Mouse (Mus musculus) pancreas, adult 10 weeks (tissue): Measurements from ENCODE around the gene Polr1d. TPM values are rescaled to one million over a fixed set of nuclear protein-coding genes. Genes with fewer than 3 reads are reported as not detected.

ENCODE experiments used
- polyA plus RNA-seq: library from polyadenylated mRNA; stranded (reverse); fragments of 350-450 nt; fragmentation: Illumina TruSeq; extraction: RNeasy Lipid Tissue Mini Kit (QIAGEN cat#74804); gene quantifications from one replicate; pipeline ENCODE4 v1.2.3, GENCODE M21; 2015; ENCODE audit warnings: low read depth, low replicate concordance; ENCODE audit not compliant: insufficient read depth

Gene Polr1d
- 37.7 TPM for polyA plus RNA-seq

GRCm38 (mm10) chr5:147076799-147077165 lies at the start of gene Polr1d:
Polr1d (plus strand) TSS chr5:147077050.

GRCm38 (mm10) chr5:147076026-147076798 lies 638 bp upstream of the Polr1d start, which contains the start of gene Lnx2:
Lnx2 (minus strand) TSS chr5:147076586.

Other genes with a start within 250 kb of the Polr1d start
- 240 TPM for gene Rpl21, start 244.2 kb upstream of the Polr1d start, polyA plus RNA-seq
- gene Rasl11a, start 232.0 kb upstream of the Polr1d start, polyA plus RNA-seq = 4.7 TPM
- gene Gtf3a, start 128.4 kb upstream of the Polr1d start, polyA plus RNA-seq = 18.3 TPM
- 4.0 TPM for gene Mtif3, start 113.2 kb upstream of the Polr1d start, polyA plus RNA-seq
- gene Lnx2, start 464 bp upstream of the Polr1d start, polyA plus RNA-seq = 4.7 TPM
- not detected for gene Gsx1, start 111.6 kb downstream of the Polr1d start, polyA plus RNA-seq
- 4.9 TPM for gene Pdx1, start 192.9 kb downstream of the Polr1d start, polyA plus RNA-seq
- not detected for gene Cdx2, start 230.2 kb downstream of the Polr1d start, polyA plus RNA-seq
- not detected for gene Urad, start 245.4 kb downstream of the Polr1d start, polyA plus RNA-seq